Mouse (Mus musculus): ENCODE measurements around the gene Glcci1.

Gene Glcci1

GRCm38 (mm10) chr6:8545780-8546179 lies 36.4 kb downstream of the Glcci1 start:
- DNase-seq (ENCODE audit: low read depth, low spot score), result no peak

- DNase-seq (ENCODE audit: low read depth, low spot score), result no peak
Observed at GRCm38 (mm10) chr6:8551155-8551554, 41.8 kb downstream of the Glcci1 start.

GRCm38 (mm10) chr6:8556849-8557571 lies 47.6 kb downstream of the Glcci1 start:
- DNase-seq (ENCODE audit: low read depth, low spot score), result peak; percentile 39

- no peak for DNase-seq (ENCODE audit: low read depth, low spot score)
Observed at GRCm38 (mm10) chr6:8560682-8561081, 51.3 kb downstream of the Glcci1 start.

- no peak for DNase-seq (ENCODE audit: low read depth, low spot score)
Observed at GRCm38 (mm10) chr6:8582377-8582776, 73.0 kb downstream of the Glcci1 start.

GRCm38 (mm10) chr6:8583892-8584291 lies 74.5 kb downstream of the Glcci1 start:
- no peak for DNase-seq (ENCODE audit: low read depth, low spot score)

- no peak for DNase-seq (ENCODE audit: low read depth, low spot score)
Observed at GRCm38 (mm10) chr6:8591665-8592064, 82.3 kb downstream of the Glcci1 start.

- peak; percentile 26 for DNase-seq (ENCODE audit: low read depth, low spot score)
Observed at GRCm38 (mm10) chr6:8617369-8617768, 108.0 kb downstream of the Glcci1 start.

GRCm38 (mm10) chr6:8619582-8620350 lies 110.4 kb downstream of the Glcci1 start:
- no peak for DNase-seq (ENCODE audit: low read depth, low spot score)

- no peak for DNase-seq (ENCODE audit: low read depth, low spot score)
Observed at GRCm38 (mm10) chr6:8623045-8623444, 113.6 kb downstream of the Glcci1 start.

- DNase-seq (ENCODE audit: low read depth, low spot score), result no peak
Observed at GRCm38 (mm10) chr6:8628226-8628625, 118.8 kb downstream of the Glcci1 start.

- DNase-seq (ENCODE audit: low read depth, low spot score), result no peak
Observed at GRCm38 (mm10) chr6:8628715-8629267, 119.4 kb downstream of the Glcci1 start.

- DNase-seq (ENCODE audit: low read depth, low spot score), result no peak
Observed at GRCm38 (mm10) chr6:8630531-8630930, 121.1 kb downstream of the Glcci1 start.

GRCm38 (mm10) chr6:8631362-8631761 lies 122.0 kb downstream of the Glcci1 start:
- DNase-seq (ENCODE audit: low read depth, low spot score), result no peak

GRCm38 (mm10) chr6:8631986-8632632 lies 122.7 kb downstream of the Glcci1 start:
- DNase-seq (ENCODE audit: low read depth, low spot score), result no peak

GRCm38 (mm10) chr6:8632701-8633100 lies 123.3 kb downstream of the Glcci1 start:
- DNase-seq (ENCODE audit: low read depth, low spot score), result peak; percentile 40

GRCm38 (mm10) chr6:8638122-8638521 lies 128.7 kb downstream of the Glcci1 start:
- DNase-seq (ENCODE audit: low read depth, low spot score), result no peak

GRCm38 (mm10) chr6:8638899-8639298 lies 129.5 kb downstream of the Glcci1 start:
- peak; percentile 20 for DNase-seq (ENCODE audit: low read depth, low spot score)

GRCm38 (mm10) chr6:8639526-8639925 lies 130.1 kb downstream of the Glcci1 start:
- DNase-seq (ENCODE audit: low read depth, low spot score), result peak; percentile 38

GRCm38 (mm10) chr6:8640863-8641262 lies 131.5 kb downstream of the Glcci1 start:
- DNase-seq (ENCODE audit: low read depth, low spot score), result no peak

GRCm38 (mm10) chr6:8644703-8645102 lies 135.3 kb downstream of the Glcci1 start:
- DNase-seq (ENCODE audit: low read depth, low spot score), result no peak

- DNase-seq (ENCODE audit: low read depth, low spot score), result peak; percentile 48
Observed at GRCm38 (mm10) chr6:8645708-8646107, 136.3 kb downstream of the Glcci1 start.

All from CD4-positive, CD25-positive, alpha-beta regulatory T cell, adult 2 months (primary cell).